In genomic region chr16:45408425-45409063, GRCm38 (mm10) we compare ENCODE assay signal across 8 mouse cellular contexts. TPM values are rescaled to one million over a fixed set of nuclear protein-coding genes. Genes with fewer than 3 reads are reported as not detected.
DNase-seq lines count a peak whose midpoint lies in the region; ATAC-seq and TF ChIP-seq lines count a peak whose summit lies in the region.

Gene Cd200 (minus strand): TSS chr16:45409053.

- peaks cover 3% of the 10 kb centered on the region; the same call in 1 of the 2 replicates for H3K79me2 ChIP-seq in heart, adult 2 months (replicated peaks; ENCODE audit: control insufficient read depth, insufficient read depth, low read length)

- peak; percentile 43 for DNase-seq in adrenal gland, postnatal 25 days
- DNase-seq in heart, adult 2 months: peak; percentile 77 to 80
- DNase-seq in kidney, adult 18-20 months: peak; percentile 51
- peak; percentile 69 to 74 for DNase-seq in left cerebral cortex, postnatal 36 days (ENCODE audit: low spot score in 2 of 2)
- peak; percentile 75 for DNase-seq in right cerebral cortex, postnatal 25 days
- DNase-seq in c-Kit-positive CD71-positive TER-119-positive erythroid progenitor cells, embryonic 14.5 days (ENCODE audit: low spot score): no peak

- intact Hi-C loops in heart, adult 2 months (cut with DNase I): loop anchor here (2.0 to 5.0 kb wide), 2 partner anchors 61 to 78 kb away; no protein-coding TSS in a partner anchor
- intact Hi-C loops in left cerebral cortex, postnatal 36 days (cut with DNase I): no loop called here

- no peaks in the 10 kb centered on the region for H3K9me3 ChIP-seq in embryonic facial prominence, embryonic 12.5 days

- peak; percentile 98 for TF ChIP-seq POLR2A in heart, adult 2 months (IDR thresholded peaks at IDR 0.05; ENCODE audit: insufficient read depth, low read depth, low read length)

- H3K27ac ChIP-seq in embryonic facial prominence, embryonic 12.5 days: peak within 1 kb of the TSS; percentile 65; the same call in 1 of the 2 replicates
- H3K27ac ChIP-seq in heart, adult 2 months: peak within 1 kb of the TSS; percentile 97

- TF ChIP-seq EP300 in heart, adult 2 months (IDR thresholded peaks at IDR 0.05; ENCODE audit: insufficient read depth, low read depth, low read length): peak; percentile 68; the same call in 1 of the 2 replicates

- H3K36me3 ChIP-seq in embryonic facial prominence, embryonic 12.5 days: no peaks in the 10 kb centered on the region
- H3K36me3 ChIP-seq in heart, adult 2 months (ENCODE audit: control insufficient read depth, insufficient read depth, low read length): peaks cover 27% of the 10 kb centered on the region

- peak within 1 kb of the TSS; percentile 61 for H3K4me3 ChIP-seq in embryonic facial prominence, embryonic 12.5 days
- H3K4me3 ChIP-seq in heart, adult 2 months: peak within 1 kb of the TSS; percentile 79

- TF ChIP-seq CTCF in heart, adult 2 months (IDR thresholded peaks at IDR 0.05): peak; percentile 61

- no peaks in the 10 kb centered on the region for H3K27me3 ChIP-seq in embryonic facial prominence, embryonic 12.5 days
- H3K27me3 ChIP-seq in heart, adult 2 months (ENCODE audit: control insufficient read depth, insufficient read depth, low read length): no peaks in the 10 kb centered on the region

- peak; percentile 92 for ATAC-seq in embryonic facial prominence, embryonic 12.5 days (ENCODE audit: insufficient number of reproducible peaks, insufficient read depth, low FRiP score, low TSS enrichment)
- peak; percentile 68; the same call in 1 of the 2 replicates for ATAC-seq in megakaryocyte-erythroid progenitor cell, adult 5-6 weeks (replicated peaks; ENCODE audit: low FRiP score, low TSS enrichment, poor library complexity, severe bottlenecking)

- peak within 1 kb of the TSS; percentile 69 for H3K4me2 ChIP-seq in embryonic facial prominence, embryonic 12.5 days (replicated peaks)

- WGBS in embryonic facial prominence, embryonic 12.5 days: under 1% methylated on average over 28 of the region's 28 CpGs
- 1% methylated on average over 28 of the region's 28 CpGs for WGBS in heart, adult 2 months

- no peaks in the 10 kb centered on the region for H3K4me1 ChIP-seq in embryonic facial prominence, embryonic 12.5 days
- H3K4me1 ChIP-seq in heart, adult 2 months (ENCODE audit: control insufficient read depth, insufficient read depth, low read length): peaks cover 4% of the 10 kb centered on the region

- H3K9ac ChIP-seq in embryonic facial prominence, embryonic 12.5 days: peak within 1 kb of the TSS; percentile 59
- H3K9ac ChIP-seq in heart, adult 2 months (ENCODE audit: low read depth, low read length): peak within 1 kb of the TSS; percentile 96

RNA-seq across cellular contexts. Expression of gene Cd200, which starts in this region (rescaled TPM):
- 40.1 and 54.1 TPM in 2 replicates for total RNA-seq in adrenal gland, postnatal 25 days (2021)
- polyA plus RNA-seq in embryonic facial prominence, embryonic 12.5 days (2016; fragmentation: Nextera tagmentation; extraction: Ambion mirVana): 27.2 and 28.4 TPM in 2 replicates
- 10 to 100 TPM; 63.6 to 69.3 TPM for total RNA-seq in heart, adult 2 months (2021)
- 90.0 and 99.3 TPM in 2 replicates for polyA plus RNA-seq in heart, adult 2 months (2012; rRNA removed)
- 100 to 1,000 TPM; 113 to 116 TPM for total RNA-seq in left cerebral cortex, postnatal 36 days (2021)
- total RNA-seq in megakaryocyte-erythroid progenitor cell, adult 5-6 weeks (2014; fragmentation: Nextera tagmentation): not detected in 2 replicates
- total RNA-seq in megakaryocyte-erythroid progenitor cell, adult 5-6 weeks (2017): not detected in 2 replicates

Comparison
In these comparisons a context has a peak if more than half of its experiments do, and no peak if none do; other contexts are left out.
1. RNA of gene Cd200 (total RNA-seq): 113 to 116 TPM in left cerebral cortex, postnatal 36 days, 63.6 to 69.3 TPM in heart, adult 2 months and 40.1 to 54.1 TPM in adrenal gland, postnatal 25 days; not detected in megakaryocyte-erythroid progenitor cell, adult 5-6 weeks; every median in the first group is over 10 times any median in the second.
2. Peak in ATAC-seq in megakaryocyte-erythroid progenitor cell, adult 5-6 weeks; RNA of the gene not detected or under 1 TPM.